Mouse (Mus musculus): ENCODE data around the gene Mical2.

- TF ChIP-seq CTCF (IDR thresholded peaks at IDR 0.05; ENCODE audit: low read depth) (no peak), EP300 (IDR thresholded peaks at IDR 0.05; ENCODE audit: low read depth) (no peak)
Measured at GRCm38 (mm10) chr7:112217208-112217607, 8.4 kb upstream of the Mical2 start.

Data from liver, postnatal 0 days (tissue).